Mouse (Mus musculus) common myeloid progenitor, adult 5-6 weeks (primary cell): ENCODE results near the gene Acot13. TPM values are rescaled to one million over a fixed set of nuclear protein-coding genes. Genes with fewer than 3 reads are reported as not detected.
A peak's percentile ranks its signal among the peaks of the same experiment; 100 is the strongest.

Experiments used
- ATAC-seq: replicated peaks from 2 replicates; pipeline ENCODE4 v1.8.0; 2016; ENCODE audit warnings: low read depth, mild to moderate bottlenecking, moderate TSS enrichment, inconsistent platforms; ENCODE audit not compliant: poor library complexity, severe bottlenecking
- total RNA-seq: library from RNA; stranded (forward); fragments of 200-1000, 187-1606 nt; gene quantifications from 2 replicates; pipeline ENCODE4 v1.2.3, GENCODE M21; 2017

The Acot13 gene
- total RNA-seq, 1 experiment from 2014 or later = 40.9 TPM

DNA sequence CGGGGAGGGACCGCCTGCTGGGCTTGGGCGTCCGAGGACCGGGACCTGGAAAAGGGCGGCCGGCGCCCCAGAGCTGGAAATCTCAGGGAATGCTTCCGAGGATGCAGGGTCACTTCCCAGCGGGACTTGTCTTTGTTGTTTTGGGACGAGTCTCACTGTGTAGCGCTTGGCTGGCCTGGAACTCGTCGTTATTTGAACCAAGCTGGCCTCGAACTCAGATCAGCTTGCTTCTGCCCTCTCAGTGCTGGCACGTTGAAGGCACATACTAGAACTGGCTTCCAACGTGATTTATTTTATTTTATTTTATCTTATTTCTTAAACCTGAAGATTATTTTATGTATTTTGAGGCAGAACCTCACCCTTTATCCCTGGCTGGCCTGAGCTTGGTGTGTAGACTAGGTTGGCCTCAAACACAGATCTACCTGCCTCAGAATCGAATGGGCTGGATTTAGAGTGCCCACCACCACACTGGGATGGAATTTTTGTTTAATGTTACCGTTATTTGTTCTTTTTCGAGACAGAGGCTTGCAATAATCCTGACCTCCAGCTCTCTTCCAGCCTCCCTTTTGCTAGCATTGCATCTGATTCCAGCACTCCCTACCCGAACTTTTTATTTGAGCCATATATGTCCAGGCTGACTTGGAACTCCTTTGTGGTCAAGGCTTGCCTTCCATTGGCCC is 931 bp upstream of the Acot13 start:
- no peak for ATAC-seq

GRCm38 (mm10) chr13:24830756-24831352 is 486 bp downstream of the Acot13 start:
- ATAC-seq = peak; percentile 28

GRCm38 (mm10) chr13:24826116-24826515 is 5.2 kb downstream of the Acot13 start:
- ATAC-seq = no peak

DNA sequence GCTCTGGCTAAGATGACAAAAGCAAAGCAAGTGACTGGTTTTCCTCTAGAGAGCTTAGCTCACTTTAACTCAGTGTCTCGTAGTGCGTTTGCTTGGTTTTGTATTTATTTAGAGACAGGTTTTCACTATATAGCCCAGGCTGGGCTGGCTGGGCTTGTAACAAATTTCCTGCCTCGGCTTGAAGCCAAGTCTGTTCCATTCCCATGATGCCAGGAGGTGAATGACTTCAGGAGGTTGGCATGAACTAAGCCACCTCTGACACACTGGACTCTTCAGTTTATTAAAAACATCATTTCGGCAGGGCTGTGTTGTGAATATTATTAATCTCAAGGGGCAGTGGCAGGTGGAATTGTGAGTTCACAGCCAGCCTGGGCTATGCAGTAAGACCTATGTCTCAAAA is 5.8 kb downstream of the Acot13 start:
- no peak for ATAC-seq

GRCm38 (mm10) chr13:24824647-24825046 is 6.7 kb downstream of the Acot13 start:
- no peak for ATAC-seq

GRCm38 (mm10) chr13:24822663-24823343 is 8.5 kb downstream of the Acot13 start:
- ATAC-seq = no peak

DNA sequence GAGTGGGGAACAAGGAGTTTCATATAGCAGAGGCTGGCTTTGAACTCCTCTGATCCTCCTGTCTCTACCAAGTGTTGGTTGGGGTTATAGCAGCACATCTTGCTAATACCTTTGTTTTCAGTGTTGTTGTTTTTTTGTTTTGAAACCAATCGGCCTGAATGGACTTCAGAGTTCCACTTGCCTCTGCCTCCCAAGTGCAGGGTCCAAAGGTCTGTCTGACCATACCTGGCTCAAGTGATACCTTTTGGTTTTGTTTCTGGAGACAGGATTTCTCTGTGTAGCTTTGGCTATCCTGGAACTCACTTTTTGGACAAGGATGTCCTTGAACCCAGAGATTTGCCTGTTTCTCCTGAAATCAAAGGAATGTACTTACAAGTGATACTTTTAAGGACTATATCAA is 11.4 kb downstream of the Acot13 start:
- ATAC-seq = no peak

DNA sequence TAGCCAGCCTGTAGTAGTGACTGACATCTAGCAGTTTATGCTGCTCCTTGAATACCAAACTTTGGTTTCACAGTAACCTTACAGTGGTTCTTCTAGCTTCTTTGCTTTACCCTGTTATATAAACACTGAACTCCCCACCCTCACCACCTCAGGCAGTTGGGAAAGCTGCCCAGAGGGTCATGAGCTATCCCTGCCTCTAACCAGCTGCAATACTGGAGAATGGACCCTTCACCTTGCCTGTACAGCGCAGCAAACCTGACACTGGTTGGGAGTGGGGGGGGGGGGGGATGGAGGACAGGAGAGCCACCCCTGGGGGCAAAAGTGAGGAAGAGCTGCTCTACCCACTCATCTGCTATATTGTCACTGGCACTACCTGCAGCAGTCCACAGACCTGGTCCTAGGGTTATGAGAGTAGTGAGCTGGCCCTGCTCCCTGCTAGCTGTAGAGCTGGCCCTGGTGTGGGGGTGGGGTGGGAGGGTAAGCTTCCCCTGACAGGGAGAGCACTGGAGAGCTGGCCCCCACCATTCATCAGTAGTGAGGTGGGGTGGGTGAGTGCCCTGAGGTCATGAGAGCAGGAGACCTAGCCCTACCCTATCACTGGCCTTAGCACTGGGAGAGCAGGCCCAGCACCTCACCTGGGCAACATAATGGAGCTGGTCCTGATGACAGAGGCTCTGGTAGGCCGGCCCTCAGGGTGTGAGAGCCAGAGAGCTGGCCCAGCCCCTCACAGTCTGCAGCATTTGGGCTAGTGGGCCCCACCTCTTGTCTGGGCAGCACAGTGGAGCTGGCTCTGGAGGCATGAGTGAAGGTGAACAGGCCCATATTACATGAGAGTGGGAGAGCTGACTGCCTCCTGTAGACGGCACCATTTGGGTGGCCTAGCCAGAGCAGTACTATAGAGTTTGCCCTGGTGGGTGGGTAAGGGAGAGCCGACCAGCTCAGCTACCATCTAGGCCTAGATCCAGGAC is 14.9 kb downstream of the Acot13 start:
- ATAC-seq = peak; percentile 42; the same call in 1 of the 2 replicates

DNA sequence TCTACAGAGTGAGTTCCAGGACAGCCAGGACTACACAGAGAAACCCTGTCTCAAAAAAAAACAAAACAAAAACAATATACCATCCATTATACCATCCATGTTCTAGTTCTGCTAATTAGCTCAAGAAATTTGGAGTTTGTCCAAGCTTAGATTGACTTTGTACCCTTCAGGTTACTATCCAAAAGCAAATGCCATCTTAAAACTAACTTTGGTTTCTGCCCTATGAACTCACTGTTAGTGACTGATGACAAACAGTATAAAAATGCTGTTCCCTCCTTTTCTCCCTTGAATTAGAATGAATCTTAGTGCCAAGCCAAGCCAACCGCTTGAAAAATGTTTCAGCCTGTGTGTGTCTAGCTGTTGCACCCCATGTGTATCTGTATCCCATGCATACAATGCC is 16.7 kb downstream of the Acot13 start:
- ATAC-seq = no peak

GRCm38 (mm10) chr13:24812521-24812920 is 18.8 kb downstream of the Acot13 start:
- ATAC-seq = no peak

- no peak for ATAC-seq
Observed at GRCm38 (mm10) chr13:24806079-24806478, 25.3 kb downstream of the Acot13 start.

- no peak for ATAC-seq
Observed at GRCm38 (mm10) chr13:24803196-24803595, 28.1 kb downstream of the Acot13 start.

DNA sequence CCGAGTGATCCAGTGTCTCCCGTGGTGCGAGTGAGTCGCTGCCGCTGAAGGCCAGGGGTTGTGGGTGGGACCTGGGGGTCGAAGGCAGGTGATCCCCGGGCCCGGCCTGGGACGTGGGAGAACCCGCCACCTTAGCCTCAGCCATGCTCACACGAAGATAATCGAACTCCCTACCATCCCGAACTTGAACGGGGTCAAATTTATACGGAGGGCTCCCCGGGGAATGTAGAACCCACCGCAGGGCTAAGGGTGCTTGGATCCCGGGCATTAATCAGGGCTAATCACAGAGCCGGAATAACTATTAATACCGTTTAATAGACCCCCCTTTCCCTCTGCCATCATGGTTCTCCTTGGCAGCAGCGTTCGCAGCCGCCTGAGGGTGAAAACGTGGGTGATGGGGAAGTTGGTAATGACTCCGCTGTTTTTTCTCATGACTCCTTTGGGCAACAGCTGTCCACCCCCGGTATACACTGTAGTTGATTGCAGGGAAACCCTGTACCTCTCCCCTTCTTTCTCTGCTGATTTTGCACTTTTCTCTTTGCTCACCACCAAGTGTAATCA is 29.1 kb downstream of the Acot13 start:
- peak; percentile 57 for ATAC-seq

DNA sequence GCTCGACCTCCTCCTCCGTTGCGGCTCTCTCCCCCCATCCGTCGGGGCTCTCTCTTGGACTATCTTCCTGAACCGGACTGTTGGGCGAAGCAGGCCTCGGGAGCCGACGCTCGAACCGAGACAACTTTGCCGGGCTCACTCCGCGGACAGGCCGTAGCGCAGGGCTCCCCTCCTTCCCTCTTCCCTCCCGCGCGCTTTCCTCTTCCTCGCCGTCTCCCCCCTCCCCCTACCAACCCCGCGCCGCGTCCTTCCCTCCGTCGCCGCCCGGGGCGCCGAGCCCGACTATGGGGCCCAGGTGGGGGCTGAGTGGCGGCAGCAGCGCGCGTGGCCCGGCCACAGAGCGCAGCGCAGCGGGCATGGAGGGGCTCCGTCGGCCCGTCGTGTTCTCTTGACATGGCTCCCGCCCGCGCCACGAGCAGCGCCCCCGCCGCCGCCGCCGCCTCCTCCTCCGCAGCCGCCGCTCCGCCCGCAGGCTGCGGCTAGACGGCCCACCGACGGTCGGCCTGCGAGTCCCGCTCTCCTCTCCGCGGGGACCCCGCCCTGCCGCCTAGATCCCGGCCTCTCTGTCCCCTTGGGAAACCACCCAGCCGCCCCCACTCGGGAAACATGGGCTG is 29.9 kb downstream of the Acot13 start, which contains the start of gene BC005537:
TSS of gene BC005537 (plus strand) at position 350 of the 614 bp plus-strand sequence.
- no peak; the same call in none of the 2 replicates for ATAC-seq

- ATAC-seq = peak; percentile 83
Observed at GRCm38 (mm10) chr13:24800674-24801307, 30.5 kb downstream of the Acot13 start.

DNA sequence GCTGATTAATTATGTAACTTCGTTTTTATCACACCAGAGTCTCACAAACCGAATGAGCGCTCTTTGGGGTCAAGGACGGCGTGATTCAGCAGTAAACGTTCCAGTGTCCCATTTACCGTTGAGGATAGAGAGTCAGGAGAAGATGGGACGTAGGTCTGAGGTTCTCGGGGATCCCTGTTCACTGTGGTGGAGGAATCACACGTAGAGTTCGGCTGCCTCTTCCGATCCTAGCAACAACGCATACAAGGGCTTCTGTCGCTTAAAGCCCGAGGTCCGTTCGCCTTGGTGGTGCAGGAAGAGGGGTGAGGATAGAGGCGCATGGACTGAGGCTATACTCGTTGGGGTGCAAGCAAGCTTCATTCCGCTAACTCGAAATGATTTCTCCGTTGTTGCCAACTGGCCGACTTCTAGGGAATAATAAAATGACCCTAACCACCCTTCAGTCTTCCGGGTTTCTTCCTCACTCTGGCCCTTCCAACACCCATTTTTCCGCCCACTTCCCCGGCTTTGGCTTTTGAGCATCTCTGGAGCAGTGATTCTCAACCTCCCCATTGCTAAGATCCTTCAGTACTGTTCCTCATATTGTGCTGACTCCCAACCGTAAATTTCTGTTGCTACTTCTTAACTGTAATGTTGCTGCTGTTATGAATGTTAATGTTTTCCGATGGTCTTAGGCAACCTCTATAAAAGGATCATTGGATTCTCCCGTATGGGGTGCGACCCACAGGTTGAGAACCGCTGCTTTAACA is 31.2 kb downstream of the Acot13 start:
- peak; percentile 2 for ATAC-seq

GRCm38 (mm10) chr13:24799378-24799777 is 32.0 kb downstream of the Acot13 start:
- ATAC-seq = no peak

DNA sequence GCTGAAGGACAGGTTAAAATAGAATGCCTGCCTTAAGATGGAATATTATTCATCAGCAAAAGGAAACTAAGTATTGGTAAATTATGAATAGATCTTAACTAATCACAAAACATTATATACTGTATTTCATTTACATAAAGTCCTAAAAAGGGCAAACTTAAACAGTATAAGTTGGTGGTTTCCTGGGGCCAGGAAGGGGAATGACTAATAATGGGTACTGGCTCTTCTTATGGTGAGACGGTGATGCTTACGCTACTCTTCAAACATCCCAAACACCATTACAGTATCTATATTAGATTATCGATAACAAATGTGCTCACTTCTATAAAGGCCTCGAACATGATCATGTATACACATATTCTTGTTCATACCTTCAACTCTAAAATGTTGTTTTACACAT is 32.7 kb downstream of the Acot13 start:
- no peak for ATAC-seq
